ENCODE assay signal across 9 mouse cellular contexts in genomic region chr12:49401119-49401795, GRCm38 (mm10). TPM values are rescaled to one million over a fixed set of nuclear protein-coding genes. Genes with fewer than 3 reads are reported as not detected.
DNase-seq lines count a peak whose midpoint lies in the region; ATAC-seq and TF ChIP-seq lines count a peak whose summit lies in the region.
"Had no signal": no experiment of that assay in that cellular context is flagged by ENCODE, and none has a peak within 500 bp of the region (broad histone marks: within the 10 kb centered on the region; RNA-seq: fewer than 3 reads in every experiment).

No protein-coding gene starts in this region.

- H3K4me3 ChIP-seq in kidney, embryonic 14.5 days (ENCODE audit: low read length) = peak overlapping the region; percentile 40
- peak overlapping the region; percentile 16 for H3K4me3 ChIP-seq in cortical plate, adult 2 months (ENCODE audit: insufficient read depth, low read length)
- H3K4me3 ChIP-seq in hindbrain, embryonic 12.5 days = peak overlapping the region; percentile 41
- peak overlapping the region; percentile 39 for H3K4me3 ChIP-seq in limb, embryonic 14.5 days (replicated peaks; ENCODE audit: low read length)

- peak; percentile 89 for ATAC-seq in kidney, embryonic 14.5 days (ENCODE audit: low FRiP score, low TSS enrichment)
- ATAC-seq in hindbrain, embryonic 12.5 days (ENCODE audit: low FRiP score) = peak; percentile 81
- peak; percentile 60; the same call in 1 of the 2 replicates for ATAC-seq in limb, embryonic 14.5 days (ENCODE audit: low FRiP score, low read depth)
- ATAC-seq: Patski had no signal

- no peak overlapping the region for H3K27ac ChIP-seq in kidney, embryonic 14.5 days (ENCODE audit: low read depth, low read length)
- peak overlapping the region; percentile 99 for H3K27ac ChIP-seq in cortical plate, adult 2 months (ENCODE audit: insufficient read depth, low read length)
- no peak overlapping the region for H3K27ac ChIP-seq in hindbrain, embryonic 12.5 days
- no peak overlapping the region for H3K27ac ChIP-seq in limb, embryonic 14.5 days (replicated peaks; ENCODE audit: low read depth, low read length)

- TF ChIP-seq CTCF in cortical plate, adult 2 months (IDR thresholded peaks at IDR 0.05; ENCODE audit: extremely low read depth, insufficient read depth, low read length) = no peak

- WGBS in kidney, embryonic 14.5 days = under 1% methylated on average over 68 of the region's 68 CpGs
- under 1% methylated on average over 68 of the region's 68 CpGs for WGBS in hindbrain, embryonic 12.5 days
- WGBS in limb, embryonic 14.5 days = 1% methylated on average over 46 of the region's 68 CpGs

- peak overlapping the region; percentile 45; the same call in 1 of the 2 replicates for H3K9ac ChIP-seq in kidney, embryonic 14.5 days (ENCODE audit: low read depth, low read length)
- peak overlapping the region; percentile 67 for H3K9ac ChIP-seq in hindbrain, embryonic 12.5 days
- 0 out of 2 replicates have a peak overlapping the region, but pooled peaks have one; percentile 8 for H3K9ac ChIP-seq in limb, embryonic 14.5 days (ENCODE audit: low read depth, low read length, severe bottlenecking)

- DNase-seq in kidney, adult 11 months = no peak
- DNase-seq in limb, embryonic 14.5 days (ENCODE audit: low spot score) = no peak
- peak; percentile 76 for DNase-seq in right cerebral cortex, postnatal 25 days
- DNase-seq in ovary, adult 18-20 months (ENCODE audit: low spot score) = no peak
- DNase-seq in cerebellum, adult 11 months = no peak

- peak overlapping the region; percentile 42 for H3K4me2 ChIP-seq in kidney, embryonic 14.5 days (replicated peaks; ENCODE audit: low read depth, low read length)
- peak overlapping the region; percentile 89 for H3K4me2 ChIP-seq in hindbrain, embryonic 12.5 days (replicated peaks)
- H3K4me2 ChIP-seq in limb, embryonic 14.5 days (replicated peaks; ENCODE audit: low read depth, low read length, severe bottlenecking) = peak overlapping the region; percentile 85

- no peaks in the 10 kb centered on the region for H3K36me3 ChIP-seq in kidney, embryonic 14.5 days (ENCODE audit: control insufficient read depth, insufficient read depth, low read length)
- no peaks in the 10 kb centered on the region for H3K36me3 ChIP-seq in hindbrain, embryonic 12.5 days
- no peaks in the 10 kb centered on the region for H3K36me3 ChIP-seq in limb, embryonic 14.5 days (ENCODE audit: control insufficient read depth, insufficient read depth, low read length)

- no peaks in the 10 kb centered on the region for H3K4me1 ChIP-seq in kidney, embryonic 14.5 days (ENCODE audit: control insufficient read depth, insufficient read depth, low read length)
- H3K4me1 ChIP-seq in cortical plate, adult 2 months (ENCODE audit: control insufficient read depth, insufficient read depth, low read length) = peaks cover 4% of the 10 kb centered on the region; the same call in 1 of the 2 replicates
- H3K4me1 ChIP-seq in hindbrain, embryonic 12.5 days = peaks cover 9% of the 10 kb centered on the region
- 0 out of 2 replicates have a peak, but pooled peaks cover 2% of the 10 kb centered on the region for H3K4me1 ChIP-seq in limb, embryonic 14.5 days (ENCODE audit: control insufficient read depth, insufficient read depth, low read length)

- H3K27me3 ChIP-seq in kidney, embryonic 14.5 days (ENCODE audit: control insufficient read depth, insufficient read depth, low read length) = peaks cover 78% of the 10 kb centered on the region
- H3K27me3 ChIP-seq in hindbrain, embryonic 12.5 days = peaks cover 60% of the 10 kb centered on the region
- H3K27me3 ChIP-seq in limb, embryonic 14.5 days (ENCODE audit: control insufficient read depth, insufficient read depth, low read length) = peaks cover 73% of the 10 kb centered on the region

- H3K9me3 ChIP-seq in kidney, embryonic 14.5 days (ENCODE audit: control insufficient read depth, low read length) = no peaks in the 10 kb centered on the region
- no peaks in the 10 kb centered on the region for H3K9me3 ChIP-seq in hindbrain, embryonic 12.5 days (replicated peaks)
- no peaks in the 10 kb centered on the region for H3K9me3 ChIP-seq in limb, embryonic 14.5 days (ENCODE audit: control insufficient read depth, low read length)

- TF ChIP-seq POLR2A in cortical plate, adult 2 months (IDR thresholded peaks at IDR 0.05; ENCODE audit: extremely low read depth, insufficient read depth, low read length) = no peak; the same call in 1 of the 2 replicates
- TF ChIP-seq POLR2A in limb, embryonic 14.5 days (IDR thresholded peaks at IDR 0.05; ENCODE audit: borderline replicate concordance, extremely low read depth, insufficient read depth, insufficient read length) = no peak

RNA-seq across cellular contexts. Expression of gene Gm43517, which starts 16.3 kb away (rescaled TPM):
- not detected in 2 replicates for polyA plus RNA-seq in kidney, embryonic 14.5 days (2014; fragmentation: Nextera tagmentation; extraction: Ambion mirVana)
- polyA plus RNA-seq in cortical plate, adult 2 months (2012; rRNA removed) = 2.1 and 2.3 TPM in 2 replicates
- 0.07 and 0.08 TPM in 2 replicates for polyA plus RNA-seq in hindbrain, embryonic 12.5 days (2016; fragmentation: Nextera tagmentation; extraction: Ambion mirVana)
- polyA plus RNA-seq in limb, embryonic 14.5 days (2012; rRNA removed) = 0.04 TPM in 1 of 2 replicates, not detected in the other
- not detected in 2 replicates for polyA plus RNA-seq in limb, embryonic 14.5 days (2014; fragmentation: Nextera tagmentation; extraction: Ambion mirVana)
- polyA plus RNA-seq: Patski had no signal

RNA-seq across cellular contexts. Expression of gene Foxg1, which starts 18.8 kb away (rescaled TPM):
- not detected in 2 replicates for polyA plus RNA-seq in kidney, embryonic 14.5 days (2014; fragmentation: Nextera tagmentation; extraction: Ambion mirVana)
- polyA plus RNA-seq in cortical plate, adult 2 months (2012; rRNA removed) = 61.2 and 63.1 TPM in 2 replicates
- 0.68 and 1.9 TPM in 2 replicates for polyA plus RNA-seq in hindbrain, embryonic 12.5 days (2016; fragmentation: Nextera tagmentation; extraction: Ambion mirVana)
- polyA plus RNA-seq in limb, embryonic 14.5 days (2012; rRNA removed) = 0.12 and 1.2 TPM in 2 replicates
- polyA plus RNA-seq in limb, embryonic 14.5 days (2014; fragmentation: Nextera tagmentation; extraction: Ambion mirVana) = not detected in 2 replicates
- polyA plus RNA-seq: Patski had no signal

Comparison
In these comparisons a context has a peak if more than half of its experiments do, and no peak if none do; other contexts are left out.
1. H3K9ac ChIP-seq: peak in every context shown above with its lines; median percentile 67 in hindbrain, embryonic 12.5 days; 45 in kidney, embryonic 14.5 days; 8 in limb, embryonic 14.5 days.
2. RNA of gene Foxg1, which starts 18.8 kb away (polyA plus RNA-seq): 61.2 to 63.1 TPM in cortical plate, adult 2 months; 0.68 to 1.9 TPM in hindbrain, embryonic 12.5 days, 0.12 to 1.2 TPM in limb, embryonic 14.5 days and not detected in kidney, embryonic 14.5 days; every median in the first group is over 10 times any median in the second.
3. Peak in every context shown above with its lines, with median percentiles within 50 percentile points of each other: ATAC-seq, H3K4me2 ChIP-seq and H3K4me3 ChIP-seq.